Comparison of ENCODE assay signal across 11 mouse cellular contexts in the genomic region with DNA sequence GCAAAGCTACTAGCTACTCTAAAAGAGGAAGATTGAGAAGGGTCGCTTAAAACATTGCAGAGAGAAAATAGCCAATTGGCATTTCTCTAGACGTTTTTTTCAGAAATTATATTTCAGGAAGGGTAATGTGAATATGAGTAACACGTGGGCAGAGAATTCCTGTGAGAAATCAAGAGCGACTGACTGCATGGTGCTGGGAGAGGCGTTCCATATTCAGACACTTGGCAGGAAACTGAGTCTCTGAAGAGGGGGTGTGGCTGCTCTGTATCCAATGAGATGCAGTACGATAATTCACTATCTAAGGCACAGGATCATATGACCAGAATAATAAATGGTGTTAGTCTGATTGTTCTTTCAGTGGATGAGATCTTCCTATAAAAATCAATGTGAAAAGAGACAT.
"Had no signal": no experiment of that assay in that cellular context is flagged by ENCODE, and none has a peak within 500 bp of the region (broad histone marks: within the 10 kb centered on the region; RNA-seq: fewer than 3 reads in every experiment).

No protein-coding gene starts in this region.

- ATAC-seq: intestine, embryonic 15.5 days; midbrain, embryonic 15.5 days had no signal

- DNase-seq: kidney, adult 18-20 months; kidney, postnatal 14 days; left cerebral cortex, postnatal 4 days; lung, adult 18-20 months; lung, postnatal 10 days; right cerebral cortex, postnatal 25 days; spleen, adult 18-20 months; thymus, adult 2 months; thymus, postnatal 25 days had no signal
